Mouse (Mus musculus) urinary bladder, postnatal 25 days (tissue): ENCODE results near the gene Apba2.

ENCODE experiments used
- DNase-seq: peaks from one replicate; pipeline ENCODE4 v3.0.0; 2022; ENCODE audit warnings: low spot score

The Apba2 gene

GRCm38 (mm10) chr7:64728181-64728591 lies 226.7 kb downstream of the Apba2 start:
- no peak for DNase-seq

GRCm38 (mm10) chr7:64728816-64729215 lies 227.3 kb downstream of the Apba2 start:
- DNase-seq: no peak

GRCm38 (mm10) chr7:64729785-64730184 lies 228.3 kb downstream of the Apba2 start:
- DNase-seq: peak; percentile 18

DNA sequence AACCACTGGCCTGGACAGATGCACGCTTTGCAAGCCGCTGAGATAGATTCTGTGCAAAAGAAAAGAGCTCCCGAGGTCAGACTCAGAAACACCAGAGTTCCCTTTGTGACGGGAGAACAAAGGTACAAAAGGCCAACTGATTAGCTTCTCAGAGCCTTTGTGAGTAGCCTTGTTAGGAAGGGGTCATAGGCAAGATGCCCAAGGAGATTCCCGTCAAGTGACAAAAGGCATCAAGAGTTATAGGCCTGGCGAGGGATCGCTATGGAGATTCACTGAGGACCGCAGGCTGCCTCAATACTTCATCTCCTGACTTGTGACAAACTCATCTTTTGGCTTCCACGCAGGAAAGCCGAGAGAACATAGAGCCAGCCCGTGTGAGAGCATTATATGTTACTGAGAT lies 237.6 kb downstream of the Apba2 start:
- no peak for DNase-seq

DNA sequence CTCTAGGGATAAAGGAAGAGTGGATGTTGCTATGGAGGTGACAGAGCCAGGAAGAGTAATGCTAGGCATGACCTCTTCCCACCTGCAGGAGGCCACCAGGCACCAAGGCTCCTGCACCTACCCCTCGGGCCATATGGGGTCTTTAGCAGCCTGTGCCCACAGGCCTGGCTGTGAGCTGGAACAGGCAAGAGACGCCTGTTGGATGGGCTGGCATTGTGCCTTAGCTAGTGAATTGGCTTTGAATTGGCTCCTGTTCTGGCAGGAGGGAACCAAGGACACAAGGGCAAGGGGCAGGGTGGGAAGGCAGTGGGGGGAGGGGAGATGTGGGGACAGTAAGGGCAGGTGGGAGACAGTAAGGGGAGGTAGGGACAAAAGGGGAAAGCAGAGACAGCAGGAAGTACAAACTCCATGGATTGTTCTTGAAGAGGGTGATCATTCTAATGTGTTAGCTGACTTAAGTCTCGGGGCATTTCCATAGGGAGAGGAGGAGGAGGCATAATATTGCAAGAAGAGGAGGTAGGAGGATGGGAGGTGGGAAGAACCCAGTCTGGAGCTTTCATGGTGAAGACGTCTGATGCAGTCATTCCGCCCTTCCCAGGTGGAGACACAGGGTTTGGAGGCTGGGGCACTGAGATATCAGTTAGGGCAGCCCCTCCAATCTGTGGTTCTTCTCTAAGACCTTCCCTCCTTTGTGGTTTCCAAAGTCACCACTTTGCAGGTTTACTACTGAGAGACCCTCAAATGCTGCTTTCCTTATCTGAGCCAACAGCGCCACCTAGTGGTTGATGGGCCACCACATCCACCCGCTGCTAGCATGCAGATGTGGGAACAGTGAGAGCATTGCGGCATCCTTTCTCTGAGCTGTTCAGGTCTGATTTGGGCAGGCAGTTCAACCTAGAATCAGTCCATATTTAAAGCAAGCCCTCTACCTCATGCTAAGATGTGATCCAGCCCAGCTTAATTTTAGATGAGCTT lies 240.1 kb downstream of the Apba2 start:
- peak; percentile 59 for DNase-seq

DNA sequence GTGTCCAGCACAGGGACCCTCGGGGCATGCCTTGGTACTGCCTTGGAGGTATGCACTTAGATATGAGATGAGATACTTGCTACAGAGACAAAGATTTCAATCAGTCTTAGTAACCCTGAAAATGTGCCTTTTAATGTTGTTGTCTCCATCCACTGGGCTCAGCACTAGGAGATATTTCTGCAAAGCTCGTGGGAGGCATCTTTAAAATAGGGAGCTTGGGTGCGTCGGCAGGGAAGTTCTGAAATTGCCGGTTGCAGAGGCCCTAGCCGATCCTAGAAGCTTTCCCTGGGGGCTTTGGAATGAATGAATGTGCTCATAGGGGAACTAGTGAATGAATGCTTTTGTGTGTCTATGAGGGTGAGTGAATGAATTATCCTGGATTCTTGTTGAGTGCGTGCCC lies 242.1 kb downstream of the Apba2 start:
- DNase-seq: no peak

GRCm38 (mm10) chr7:64751465-64751864 lies 250.0 kb downstream of the Apba2 start:
- DNase-seq: peak; percentile 29

DNA sequence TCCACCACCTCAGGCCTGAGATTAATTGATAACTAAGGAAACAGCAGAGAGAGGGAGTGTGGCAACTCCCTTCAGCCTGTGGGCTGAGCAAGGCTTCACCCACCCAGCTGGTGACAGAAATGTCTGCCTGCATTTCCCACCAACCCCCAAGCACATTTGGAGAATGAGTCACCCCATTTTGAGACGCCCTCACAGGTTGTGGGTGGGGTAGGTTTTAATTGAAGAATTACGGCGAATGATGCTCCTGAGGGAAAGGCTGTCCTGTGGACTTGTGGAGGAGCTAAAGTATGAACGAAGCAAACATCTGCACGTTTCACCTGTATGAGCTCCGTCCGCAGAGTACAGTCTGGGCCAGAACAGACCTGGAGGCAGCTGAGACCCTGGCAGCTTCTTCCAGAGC lies 250.6 kb downstream of the Apba2 start:
- no peak for DNase-seq

DNA sequence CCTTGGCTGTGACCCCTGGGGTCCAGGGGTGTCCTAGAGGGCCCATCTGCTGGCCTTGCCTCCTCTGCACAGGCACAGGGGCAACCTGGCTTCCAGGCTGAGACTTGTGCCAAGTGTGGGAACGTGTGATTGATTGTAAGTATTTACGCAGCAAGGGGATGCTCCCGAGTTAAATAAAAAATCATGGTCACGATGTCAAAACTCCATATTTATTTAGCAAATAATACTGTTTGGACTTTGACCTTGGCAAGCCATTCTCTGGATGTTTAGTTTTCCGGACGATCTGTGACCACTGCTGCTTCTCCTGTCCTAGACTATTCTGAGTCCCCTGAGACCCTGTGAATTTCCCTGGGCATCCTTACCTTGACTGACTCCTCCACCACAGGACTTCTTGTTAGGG lies 252.2 kb downstream of the Apba2 start:
- no peak for DNase-seq

DNA sequence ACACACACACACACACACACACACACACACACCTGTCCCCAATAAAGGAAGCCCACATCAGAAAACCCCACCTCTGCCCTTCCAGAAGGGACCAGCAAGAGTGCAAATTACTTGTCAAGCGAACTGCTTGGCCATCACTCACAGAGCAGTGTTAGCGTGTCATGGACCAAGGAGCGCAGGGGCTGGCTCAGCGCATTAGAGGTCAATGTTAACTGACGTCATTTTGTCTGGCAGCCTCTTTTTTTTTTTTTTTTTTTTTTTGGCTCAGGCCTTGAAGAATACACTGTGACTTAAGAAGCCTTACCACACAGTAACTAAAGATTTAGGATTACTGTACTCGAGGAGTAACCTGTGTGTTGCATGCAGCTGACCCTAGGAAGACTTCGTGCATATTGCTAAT lies 252.7 kb downstream of the Apba2 start:
- DNase-seq: no peak

DNA sequence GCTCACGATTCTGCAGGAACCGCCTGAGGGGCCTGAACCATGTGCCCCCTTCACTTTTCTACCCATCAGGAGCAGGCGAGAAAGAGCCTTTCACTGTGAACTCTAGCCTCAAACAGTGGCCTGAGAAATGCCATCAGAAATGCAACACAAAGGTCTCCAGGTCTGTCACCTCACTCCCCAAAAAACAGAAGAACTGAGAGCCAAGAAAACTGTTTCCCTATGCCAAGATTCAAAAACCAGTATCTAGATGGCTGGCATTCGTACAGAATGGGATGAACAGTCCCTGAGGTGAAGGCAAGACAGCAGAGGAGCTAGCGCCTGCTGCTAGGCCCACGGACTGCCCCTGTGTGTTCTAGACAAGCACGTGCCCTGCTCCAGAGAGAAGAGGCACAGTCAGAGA lies 253.6 kb downstream of the Apba2 start:
- DNase-seq: no peak

- DNase-seq: no peak
Observed at GRCm38 (mm10) chr7:64765595-64765994, 264.1 kb downstream of the Apba2 start.

- DNase-seq: no peak
Observed at GRCm38 (mm10) chr7:64769768-64770167, 268.3 kb downstream of the Apba2 start.

DNA sequence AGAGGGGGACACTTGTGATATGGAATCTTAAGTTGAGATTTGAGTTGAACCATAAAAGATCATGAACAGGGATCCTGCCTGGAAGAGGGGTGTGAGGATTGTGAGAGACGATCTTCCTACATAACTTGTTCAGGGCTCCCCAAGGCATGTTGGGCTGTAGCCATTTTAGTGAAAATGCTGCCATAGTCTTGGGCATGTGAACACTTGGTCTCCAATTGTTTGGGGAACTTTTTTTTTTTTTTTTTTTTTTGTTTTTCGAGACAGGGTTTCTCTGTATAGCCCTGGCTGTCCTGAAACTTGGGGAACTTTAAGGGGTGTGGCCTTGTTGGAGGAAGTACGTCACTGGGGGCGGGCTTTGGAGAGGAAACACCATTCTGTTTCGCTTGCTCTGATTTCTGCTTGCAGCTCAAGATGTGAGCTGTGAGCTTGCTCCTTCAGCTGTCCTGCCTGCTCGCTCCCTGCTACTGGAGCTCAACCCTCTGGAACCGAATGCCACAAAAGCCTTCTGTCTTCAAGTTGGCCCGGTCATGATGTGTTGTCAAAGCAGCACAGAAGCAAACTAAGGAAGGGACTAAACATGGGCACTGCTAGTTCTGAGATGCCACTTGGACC lies 269.4 kb downstream of the Apba2 start:
- DNase-seq: no peak

DNA sequence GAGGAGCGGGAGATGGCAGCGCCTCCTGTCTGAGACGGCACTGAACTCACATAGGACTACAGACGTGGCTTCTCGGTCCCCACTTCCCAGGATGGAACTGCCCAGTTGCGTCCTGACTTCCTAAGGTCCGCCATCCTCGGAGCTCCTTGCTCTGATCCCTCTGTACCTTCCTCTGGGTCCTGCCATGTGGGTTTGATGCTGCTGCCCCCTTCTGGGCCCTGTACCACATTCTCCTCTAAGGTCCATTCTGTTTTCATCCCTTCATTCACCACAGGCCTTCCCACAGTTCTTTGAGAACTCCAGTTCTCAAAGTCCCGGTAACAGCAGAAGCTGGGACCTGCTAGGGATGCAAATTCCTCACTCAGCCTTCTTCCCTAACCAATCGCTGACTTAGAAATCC lies 272.0 kb downstream of the Apba2 start:
- no peak for DNase-seq

- no peak for DNase-seq
Observed at GRCm38 (mm10) chr7:64776708-64777489, 275.4 kb downstream of the Apba2 start.

DNA sequence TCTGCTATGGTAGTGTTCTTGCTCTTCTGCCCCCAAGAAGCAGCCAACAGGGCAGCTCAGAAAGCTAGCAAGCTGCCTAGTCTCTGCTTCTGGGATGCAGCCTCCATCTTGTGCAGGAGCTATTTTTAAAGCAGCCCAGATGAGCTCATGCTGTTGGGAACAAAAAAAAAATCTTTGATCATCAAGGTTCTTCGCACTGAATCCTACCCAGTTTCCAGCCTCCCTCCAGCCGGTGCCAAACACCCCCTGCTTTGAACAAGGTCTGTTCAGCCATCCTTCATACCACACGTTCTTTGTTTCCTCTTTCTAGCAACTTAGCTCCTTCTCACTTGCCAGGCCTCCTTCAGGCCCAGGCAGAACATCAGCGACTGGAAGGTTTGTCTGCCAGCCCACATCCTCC lies 278.0 kb downstream of the Apba2 start:
- DNase-seq: no peak

GRCm38 (mm10) chr7:64785040-64785439 lies 283.5 kb downstream of the Apba2 start:
- no peak for DNase-seq

DNA sequence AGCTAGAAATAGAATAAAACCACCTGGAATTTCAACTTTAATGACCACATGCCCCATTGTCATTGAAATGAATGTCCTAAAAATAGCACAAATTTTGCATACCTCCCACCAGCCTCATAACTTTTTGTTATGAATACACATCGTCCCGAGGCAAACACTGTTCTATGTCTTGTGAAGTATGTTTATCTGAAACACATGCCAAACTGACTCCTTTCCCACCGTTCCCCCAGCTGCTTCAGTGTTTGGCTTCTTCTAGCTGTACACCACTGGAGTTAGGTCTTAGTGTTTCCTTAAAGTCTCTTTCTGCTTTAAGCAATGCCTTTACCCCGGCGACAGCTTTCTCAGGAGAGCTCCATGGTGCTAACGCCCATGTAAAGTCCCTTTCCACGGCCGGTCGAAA lies 289.6 kb downstream of the Apba2 start:
- DNase-seq: no peak

GRCm38 (mm10) chr7:64792031-64792430 lies 290.5 kb downstream of the Apba2 start:
- no peak for DNase-seq

- no peak for DNase-seq
Observed at GRCm38 (mm10) chr7:64795554-64795953, 294.0 kb downstream of the Apba2 start.
